ENCODE assay signal across 8 mouse cellular contexts in the genomic region with DNA sequence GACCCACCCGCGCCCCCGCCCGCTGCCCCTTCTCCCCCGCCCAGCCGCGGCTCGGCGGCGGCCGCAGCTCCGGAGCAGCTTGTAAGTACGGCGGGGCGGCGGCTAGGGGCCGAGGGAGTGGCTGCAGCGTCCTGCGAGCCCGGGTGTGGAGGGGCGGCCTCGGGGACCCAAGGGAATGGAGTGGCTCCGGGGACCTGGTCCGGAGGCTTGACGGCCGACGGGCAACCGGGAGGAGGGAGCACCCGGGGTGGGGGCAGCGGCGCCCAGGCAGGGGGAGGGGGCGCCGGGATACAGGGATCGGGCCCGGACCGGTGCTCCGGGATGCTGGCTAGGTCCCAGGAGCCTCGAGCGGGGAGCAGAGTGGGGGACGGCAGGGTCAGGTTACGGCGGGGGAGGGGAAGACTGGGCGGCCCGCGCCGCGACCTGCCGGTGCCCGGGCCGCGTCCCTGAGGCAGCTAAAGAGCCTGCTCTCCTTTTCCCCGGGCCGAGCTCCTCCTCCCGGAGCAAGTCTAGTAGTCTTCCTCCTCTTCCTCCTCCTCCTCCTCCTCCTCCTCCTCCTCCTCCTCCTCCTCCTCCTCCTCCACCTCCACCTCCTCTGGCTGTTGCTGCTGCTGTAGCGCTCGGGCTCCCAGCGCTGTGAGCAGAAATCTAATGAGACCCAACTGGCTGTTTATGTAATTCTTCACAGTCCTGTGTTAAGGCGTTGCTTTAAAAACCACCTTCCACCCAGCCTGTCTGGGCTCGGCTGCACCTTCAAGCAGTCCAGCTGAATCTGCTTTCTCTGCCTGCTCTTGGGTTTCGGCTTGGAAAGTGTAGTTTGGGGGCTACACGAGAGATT. TPM values are rescaled to one million over a fixed set of nuclear protein-coding genes. Genes with fewer than 3 reads are reported as not detected.
DNase-seq lines count a peak whose midpoint lies in the region; ATAC-seq and TF ChIP-seq lines count a peak whose summit lies in the region.

No protein-coding gene starts in this region.

- TF ChIP-seq EP300 in liver, postnatal 0 days (IDR thresholded peaks at IDR 0.05; ENCODE audit: low read depth): no peak

- WGBS in bone marrow, adult 2 months: under 1% methylated on average over 56 of the region's 61 CpGs
- under 1% methylated on average over 52 of the region's 61 CpGs for WGBS in heart, embryonic 14.5 days
- under 1% methylated on average over 35 of the region's 61 CpGs for WGBS in liver, postnatal 0 days (ENCODE audit: insufficient replicate concordance)
- 0% methylated on average over 21 of the region's 61 CpGs for WGBS in neural tube, embryonic 13.5 days
- under 1% methylated on average over 59 of the region's 61 CpGs for WGBS in thymus, adult 2 months

- no peak for TF ChIP-seq POLR2A in bone marrow, adult 2 months (IDR thresholded peaks at IDR 0.05; ENCODE audit: borderline replicate concordance, control insufficient read depth, low read depth, low read length)
- no peak for TF ChIP-seq POLR2A in thymus, adult 2 months (IDR thresholded peaks at IDR 0.05; ENCODE audit: control insufficient read depth, extremely low read depth, insufficient read depth, low read length, poor library complexity)

- H3K27me3 ChIP-seq in erythroblast, embryonic 14.5 days (ENCODE audit: control insufficient read depth): no peaks in the 10 kb centered on the region
- H3K27me3 ChIP-seq in heart, embryonic 14.5 days (ENCODE audit: control insufficient read depth, insufficient read depth, low read length): no peaks in the 10 kb centered on the region
- H3K27me3 ChIP-seq in liver, postnatal 0 days (ENCODE audit: insufficient read depth, low read length): no peaks in the 10 kb centered on the region
- no peaks in the 10 kb centered on the region for H3K27me3 ChIP-seq in neural tube, embryonic 13.5 days
- no peaks in the 10 kb centered on the region for H3K27me3 ChIP-seq in thymus, adult 2 months (ENCODE audit: control insufficient read depth, insufficient read depth, low read length)

- H3K4me2 ChIP-seq in heart, embryonic 14.5 days (ENCODE audit: low read length): peak overlapping the region; percentile 71
- peak overlapping the region; percentile 97 for H3K4me2 ChIP-seq in liver, postnatal 0 days (ENCODE audit: low read depth, low read length)
- H3K4me2 ChIP-seq in neural tube, embryonic 13.5 days: peak overlapping the region; percentile 66

- H3K4me3 ChIP-seq in bone marrow, adult 2 months (replicated peaks; ENCODE audit: control insufficient read depth, low read depth, low read length): peak overlapping the region; percentile 42
- H3K4me3 ChIP-seq in erythroblast, embryonic 14.5 days (replicated peaks): peak overlapping the region; percentile 88
- peak overlapping the region; percentile 93 to 98 for H3K4me3 ChIP-seq in heart, embryonic 14.5 days (ENCODE audit: control insufficient read depth in 1 of 2, insufficient read depth in 1 of 2, low read depth in 1 of 2, low read length in 2 of 2)
- H3K4me3 ChIP-seq in liver, postnatal 0 days (ENCODE audit: low read depth, low read length): peak overlapping the region; percentile 100
- H3K4me3 ChIP-seq in neural tube, embryonic 13.5 days: peak overlapping the region; percentile 85
- peak overlapping the region; percentile 88 for H3K4me3 ChIP-seq in thymus, adult 2 months (ENCODE audit: control insufficient read depth, insufficient read depth, low read length)

- no peak for TF ChIP-seq CTCF in bone marrow, adult 2 months (IDR thresholded peaks at IDR 0.05; ENCODE audit: control insufficient read depth, insufficient read depth, low read length)
- no peak for TF ChIP-seq CTCF in liver, postnatal 0 days (IDR thresholded peaks at IDR 0.05; ENCODE audit: low read depth)
- TF ChIP-seq CTCF in thymus, adult 2 months (IDR thresholded peaks at IDR 0.05; ENCODE audit: borderline replicate concordance, control insufficient read depth, extremely low read depth, insufficient read depth, low read length, poor library complexity): no peak

- peaks cover 17% of the 10 kb centered on the region for H3K36me3 ChIP-seq in erythroblast, embryonic 14.5 days (ENCODE audit: control insufficient read depth)
- peaks cover 18% of the 10 kb centered on the region for H3K36me3 ChIP-seq in heart, embryonic 14.5 days (ENCODE audit: control insufficient read depth, insufficient read depth, low read length)
- H3K36me3 ChIP-seq in liver, postnatal 0 days (replicated peaks; ENCODE audit: insufficient read depth, low read length): peaks cover 10% of the 10 kb centered on the region
- H3K36me3 ChIP-seq in neural tube, embryonic 13.5 days: peaks cover 14% of the 10 kb centered on the region
- H3K36me3 ChIP-seq in thymus, adult 2 months (ENCODE audit: control insufficient read depth, insufficient read depth, low read length): peaks cover 8% of the 10 kb centered on the region

- peak overlapping the region; percentile 72 for H3K27ac ChIP-seq in bone marrow, adult 2 months (ENCODE audit: control insufficient read depth, insufficient read depth, low read depth, low read length, poor library complexity)
- peak overlapping the region; percentile 87 to 98 for H3K27ac ChIP-seq in heart, embryonic 14.5 days (replicated peaks in 1 of 2; ENCODE audit: control insufficient read depth in 1 of 2, insufficient read depth in 1 of 2, low read depth in 2 of 2, low read length in 2 of 2)
- H3K27ac ChIP-seq in liver, postnatal 0 days (ENCODE audit: low read depth): peak overlapping the region; percentile 98
- peak overlapping the region; percentile 98 for H3K27ac ChIP-seq in neural tube, embryonic 13.5 days (replicated peaks)
- no peak overlapping the region for H3K27ac ChIP-seq in thymus, adult 2 months (ENCODE audit: control insufficient read depth, insufficient read depth, low read length)

- H3K9me3 ChIP-seq in erythroblast, embryonic 14.5 days (ENCODE audit: control insufficient read depth, low read length): no peaks in the 10 kb centered on the region
- no peaks in the 10 kb centered on the region for H3K9me3 ChIP-seq in heart, embryonic 14.5 days (ENCODE audit: control insufficient read depth, low read length)
- no peaks in the 10 kb centered on the region for H3K9me3 ChIP-seq in liver, postnatal 0 days (ENCODE audit: low read length)
- no peaks in the 10 kb centered on the region for H3K9me3 ChIP-seq in neural tube, embryonic 13.5 days

- peak; percentile 55 for DNase-seq in A20 (ENCODE audit: low read depth, low spot score)
- DNase-seq in kidney, postnatal 14 days: peak; percentile 85
- DNase-seq in liver, postnatal 0 days: peak; percentile 76
- DNase-seq in thymus, adult 2 months: peak; percentile 58

- peak; percentile 5; the same call in 1 of the 2 replicates for ATAC-seq in heart, embryonic 14.5 days (ENCODE audit: insufficient number of reproducible peaks, insufficient read depth, low FRiP score, low read depth)
- peak; percentile 18 for ATAC-seq in liver, postnatal 0 days
- peak; percentile 21 for ATAC-seq in neural tube, embryonic 13.5 days (ENCODE audit: low read depth)

- no peaks in the 10 kb centered on the region; the same call in 1 of the 2 replicates for H3K4me1 ChIP-seq in bone marrow, adult 2 months (ENCODE audit: control insufficient read depth, insufficient read depth, low read length)
- peaks cover 33% of the 10 kb centered on the region for H3K4me1 ChIP-seq in erythroblast, embryonic 14.5 days (ENCODE audit: control insufficient read depth)
- H3K4me1 ChIP-seq in heart, embryonic 14.5 days (ENCODE audit: control insufficient read depth in 2 of 2, insufficient read depth in 2 of 2, low read length in 2 of 2): peaks cover 2 to 14% of the 10 kb centered on the region in 2 experiments; a peak in 3 of 4 replicates
- peaks cover 4% of the 10 kb centered on the region; the same call in 1 of the 2 replicates for H3K4me1 ChIP-seq in liver, postnatal 0 days (ENCODE audit: insufficient read depth)
- peaks cover 34% of the 10 kb centered on the region for H3K4me1 ChIP-seq in neural tube, embryonic 13.5 days (replicated peaks)
- peaks cover 5% of the 10 kb centered on the region; the same call in 1 of the 2 replicates for H3K4me1 ChIP-seq in thymus, adult 2 months (replicated peaks; ENCODE audit: control insufficient read depth, insufficient read depth, low read length)

- peak overlapping the region; percentile 100 for H3K9ac ChIP-seq in heart, embryonic 14.5 days (ENCODE audit: low read length)
- peak overlapping the region; percentile 99 for H3K9ac ChIP-seq in liver, postnatal 0 days (replicated peaks)
- H3K9ac ChIP-seq in neural tube, embryonic 13.5 days: peak overlapping the region; percentile 99

RNA-seq across cellular contexts. Expression of gene Tob1, which starts 0.6 kb away (rescaled TPM):
- polyA plus RNA-seq in bone marrow, adult 2 months (2011; ENCODE audit: insufficient read depth, insufficient read length, low replicate concordance, missing spikeins): 3.3 and 6.4 TPM in 2 replicates
- polyA plus RNA-seq in erythroblast, embryonic 14.5 days (2012): 1.2 and 1.3 TPM in 2 replicates
- 38.2 and 40.9 TPM in 2 replicates for polyA plus RNA-seq in heart, embryonic 14.5 days (2014; fragmentation: Nextera tagmentation; extraction: Ambion mirVana)
- polyA plus RNA-seq in liver, postnatal 0 days (2015; fragmentation: Nextera tagmentation; extraction: Ambion mirVana): 47.8 and 53.1 TPM in 2 replicates
- 32.5 and 37.6 TPM in 2 replicates for polyA plus RNA-seq in neural tube, embryonic 13.5 days (2015; fragmentation: Nextera tagmentation; extraction: Ambion mirVana)
- 21.4 and 27.4 TPM in 2 replicates for polyA plus RNA-seq in thymus, adult 2 months (2012; rRNA removed)

RNA-seq across cellular contexts. Expression of gene Wfikkn2, which starts 33.9 kb away (rescaled TPM):
- 0.42 TPM in 1 of 2 replicates, not detected in the other for polyA plus RNA-seq in bone marrow, adult 2 months (2011; ENCODE audit: insufficient read depth, insufficient read length, low replicate concordance, missing spikeins)
- 0.01 TPM in 1 of 2 replicates, not detected in the other for polyA plus RNA-seq in erythroblast, embryonic 14.5 days (2012)
- 1.3 and 1.6 TPM in 2 replicates for polyA plus RNA-seq in heart, embryonic 14.5 days (2014; fragmentation: Nextera tagmentation; extraction: Ambion mirVana)
- 0.39 and 0.54 TPM in 2 replicates for polyA plus RNA-seq in liver, postnatal 0 days (2015; fragmentation: Nextera tagmentation; extraction: Ambion mirVana)
- polyA plus RNA-seq in neural tube, embryonic 13.5 days (2015; fragmentation: Nextera tagmentation; extraction: Ambion mirVana): 3.3 and 5.1 TPM in 2 replicates
- 28.2 and 34.4 TPM in 2 replicates for polyA plus RNA-seq in thymus, adult 2 months (2012; rRNA removed)

Comparison
In these comparisons a context has a peak if more than half of its experiments do, and no peak if none do; other contexts are left out.
1. H3K4me3 ChIP-seq: peak in every context shown above with its lines; median percentile 100 in liver, postnatal 0 days; 96 in heart, embryonic 14.5 days; 88 in erythroblast, embryonic 14.5 days; 88 in thymus, adult 2 months; 85 in neural tube, embryonic 13.5 days; 42 in bone marrow, adult 2 months.